Mouse (Mus musculus) erythroblast, embryonic 14.5 days (primary cell): ENCODE data around the gene Serpind1. TPM values are rescaled to one million over a fixed set of nuclear protein-coding genes. Genes with fewer than 3 reads are reported as not detected.

Experiments used
- H3K27me3 ChIP-seq: 2 replicates; pipeline ENCODE4 v1.6.1; 2012; ENCODE audit warnings: inconsistent platforms; ENCODE audit not compliant: control insufficient read depth
- H3K36me3 ChIP-seq: 2 replicates; pipeline ENCODE4 v1.6.1; 2012; ENCODE audit warnings: mild to moderate bottlenecking, inconsistent platforms; ENCODE audit not compliant: control insufficient read depth
- H3K4me1 ChIP-seq: 2 replicates; pipeline ENCODE4 v1.6.1; 2012; ENCODE audit warnings: inconsistent platforms; ENCODE audit not compliant: control insufficient read depth
- H3K4me3 ChIP-seq: replicated peaks from 2 replicates; pipeline ENCODE3; 2012; ENCODE audit warnings: moderate library complexity, mild to moderate bottlenecking, inconsistent platforms
- H3K9me3 ChIP-seq: 2 replicates; pipeline ENCODE4 v1.6.1; 2012; ENCODE audit warnings: low read length, inconsistent platforms, mixed read lengths; ENCODE audit not compliant: control insufficient read depth
- GATA1 ChIP-seq: IDR thresholded peaks from 2 replicates; pipeline ENCODE4 v1.6.1; 2012; ENCODE audit warnings: low read length, inconsistent platforms, mixed read lengths
- TAL1 ChIP-seq: IDR thresholded peaks from 3 replicates; pipeline ENCODE4 v1.6.1; 2012; ENCODE audit warnings: low read length, inconsistent platforms, mixed read lengths
- polyA plus RNA-seq: library from polyadenylated mRNA; stranded (reverse); fragments of >175 nt; gene quantifications from 2 replicates; pipeline ENCODE4 v1.2.3, GENCODE M21; 2012

Serpind1 gene
- polyA plus RNA-seq, 1 experiment: not detected

DNA sequence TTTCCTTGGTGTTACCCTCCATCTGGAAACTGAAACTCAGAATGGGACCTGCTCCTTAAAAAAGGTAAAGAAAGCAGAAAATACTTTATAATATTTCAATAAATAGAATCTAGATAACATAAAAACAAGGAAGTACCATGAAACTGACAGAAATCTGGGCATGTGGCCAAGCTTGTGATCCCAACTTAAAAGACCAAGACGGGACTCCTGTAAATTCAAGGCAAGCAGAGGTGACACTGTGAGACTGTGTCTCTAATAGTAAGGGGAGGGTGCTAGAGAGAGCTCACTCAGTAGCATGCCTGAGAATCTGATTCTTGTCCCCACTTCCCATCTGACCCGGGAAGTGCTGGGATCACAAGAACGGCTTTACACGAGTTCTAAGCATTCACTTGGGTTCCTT lies 61.6 kb downstream of the Serpind1 start:
- peaks cover 3% of the 10 kb centered on the region for H3K4me1 ChIP-seq
- H3K4me3 ChIP-seq: no peak overlapping the region
- peaks cover 5% of the 10 kb centered on the region; the same call in 1 of the 2 replicates for H3K36me3 ChIP-seq
- no peak for TF ChIP-seq TAL1
- TF ChIP-seq GATA1: no peak
- H3K9me3 ChIP-seq: no peaks in the 10 kb centered on the region
- H3K27me3 ChIP-seq: no peaks in the 10 kb centered on the region

Other genes starting within 250 kb of the Serpind1 start
- gene Ppil2, start 220.1 kb upstream of the Serpind1 start, polyA plus RNA-seq: 10.4 and 11.9 TPM in 2 replicates
- gene 2610318N02Rik, start 206.2 kb upstream of the Serpind1 start, polyA plus RNA-seq: 3.3 and 5.0 TPM in 2 replicates
- gene Sdf2l1, start 199.0 kb upstream of the Serpind1 start, polyA plus RNA-seq: 8.8 and 9.0 TPM in 2 replicates
- gene Ydjc, start 186.8 kb upstream of the Serpind1 start, polyA plus RNA-seq: 0.28 and 0.46 TPM in 2 replicates
- 0.02 and 0.03 TPM in 2 replicates for gene Ccdc116, start 184.1 kb upstream of the Serpind1 start, polyA plus RNA-seq
- gene Ube2l3, start 128.7 kb upstream of the Serpind1 start, polyA plus RNA-seq: 11.7 and 11.9 TPM in 2 replicates
- not detected in 2 replicates for gene Rimbp3, start 122.8 kb upstream of the Serpind1 start, polyA plus RNA-seq
- gene Hic2, start 97.8 kb upstream of the Serpind1 start, polyA plus RNA-seq: 0.13 and 0.20 TPM in 2 replicates
- 0.08 and 0.20 TPM in 2 replicates for gene Tmem191c, start 55.3 kb upstream of the Serpind1 start, polyA plus RNA-seq
- 0.49 and 0.66 TPM in 2 replicates for gene Snap29, start 74.6 kb downstream of the Serpind1 start, polyA plus RNA-seq
- gene Pi4ka, start 74.9 kb downstream of the Serpind1 start, polyA plus RNA-seq: 0.79 and 1.9 TPM in 2 replicates
- gene Crkl, start 120.6 kb downstream of the Serpind1 start, polyA plus RNA-seq: 0.84 and 0.88 TPM in 2 replicates
- gene Aifm3, start 158.2 kb downstream of the Serpind1 start, polyA plus RNA-seq: not detected in 2 replicates
- 0.59 and 0.78 TPM in 2 replicates for gene Lztr1, start 177.3 kb downstream of the Serpind1 start, polyA plus RNA-seq
- gene Thap7, start 199.8 kb downstream of the Serpind1 start, polyA plus RNA-seq: 13.7 and 15.6 TPM in 2 replicates
- gene Lrrc74b, start 229.9 kb downstream of the Serpind1 start, polyA plus RNA-seq: 0.02 TPM in 1 of 2 replicates, not detected in the other
- 0.03 TPM in 1 of 2 replicates, not detected in the other for gene P2rx6, start 230.5 kb downstream of the Serpind1 start, polyA plus RNA-seq